12 mouse cellular contexts compared by ENCODE assay signal in the genomic region with DNA sequence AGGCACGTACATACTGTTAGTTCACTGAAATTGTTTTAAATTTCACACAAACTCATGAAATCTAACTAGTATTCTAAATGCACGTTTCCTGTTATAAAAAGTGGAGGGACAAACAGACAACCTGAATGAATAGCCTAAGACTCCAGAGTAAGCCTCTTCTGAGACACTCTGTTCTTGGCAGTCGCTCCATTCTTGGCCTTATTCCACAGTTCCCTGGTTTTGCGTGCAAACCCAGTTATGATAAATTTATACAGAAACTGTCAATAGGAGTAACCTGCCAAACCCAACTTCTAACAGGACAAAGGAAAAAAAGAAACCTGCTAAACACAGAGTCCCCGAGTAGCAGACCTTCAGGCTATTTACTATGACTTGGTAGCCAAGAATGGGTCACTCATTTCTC. TPM values are rescaled to one million over a fixed set of nuclear protein-coding genes. Genes with fewer than 3 reads are reported as not detected.
DNase-seq lines count a peak whose midpoint lies in the region; ATAC-seq and TF ChIP-seq lines count a peak whose summit lies in the region.
"Had no signal": no experiment of that assay in that cellular context is flagged by ENCODE, and none has a peak within 500 bp of the region (broad histone marks: within the 10 kb centered on the region; RNA-seq: fewer than 3 reads in every experiment).

No protein-coding gene starts in this region.

- peak; percentile 20 for DNase-seq in cerebellum, adult 11-12 months
- no peak for DNase-seq in left cerebral cortex, adult 2 months (ENCODE audit: extremely low spot score in 1 of 2, low spot score in 2 of 2)
- no peak for DNase-seq in left cerebral cortex, postnatal 10 days (ENCODE audit: extremely low spot score in 1 of 2, low spot score in 2 of 2)
- peak; percentile 24 for DNase-seq in cerebellum, adult 9-10 months
- DNase-seq in lung, postnatal 14 days: peak; percentile 63
- DNase-seq in forebrain, postnatal 0 days: no peak
- DNase-seq: B cell, adult 2 months; kidney, adult 11 months had no signal

- intact Hi-C loops in left cerebral cortex, adult 2 months (cut with DNase I): no loop called here
- intact Hi-C loops in left cerebral cortex, postnatal 10 days (cut with DNase I): no loop called here

- H3K4me2 ChIP-seq in forebrain, postnatal 0 days (ENCODE audit: low read depth): no peak overlapping the region
- H3K4me2 ChIP-seq in hindbrain, embryonic 16.5 days (ENCODE audit: low read length): no peak overlapping the region
- H3K4me2 ChIP-seq: lung, embryonic 15.5 days had no signal

- no peaks in the 10 kb centered on the region for H3K27me3 ChIP-seq in forebrain, postnatal 0 days (ENCODE audit: insufficient read depth, low read length)
- H3K27me3 ChIP-seq in hindbrain, embryonic 16.5 days (replicated peaks; ENCODE audit: control insufficient read depth, insufficient read depth, low read length): no peaks in the 10 kb centered on the region
- H3K27me3 ChIP-seq: lung, embryonic 15.5 days; Patski had no signal

- no peaks in the 10 kb centered on the region for H3K4me1 ChIP-seq in forebrain, postnatal 0 days (ENCODE audit: insufficient read depth)
- no peaks in the 10 kb centered on the region for H3K4me1 ChIP-seq in hindbrain, embryonic 16.5 days (ENCODE audit: control insufficient read depth, insufficient read depth, low read depth, low read length)
- H3K4me1 ChIP-seq: lung, embryonic 15.5 days had no signal

- H3K27ac ChIP-seq in left cerebral cortex, adult 2 months: peak overlapping the region; percentile 38; the same call in 1 of the 2 replicates
- no peak overlapping the region for H3K27ac ChIP-seq in forebrain, postnatal 0 days (ENCODE audit: low read depth, low read length)
- H3K27ac ChIP-seq in hindbrain, embryonic 16.5 days (ENCODE audit: low read depth, low read length): no peak overlapping the region
- H3K27ac ChIP-seq: lung, embryonic 15.5 days had no signal

- H3K9ac ChIP-seq in forebrain, postnatal 0 days: no peak overlapping the region
- no peak overlapping the region for H3K9ac ChIP-seq in hindbrain, embryonic 16.5 days (ENCODE audit: low read depth, low read length)
- H3K9ac ChIP-seq: lung, embryonic 15.5 days had no signal

- H3K36me3 ChIP-seq in forebrain, postnatal 0 days (ENCODE audit: insufficient read depth): peaks cover 47% of the 10 kb centered on the region
- peaks cover 27% of the 10 kb centered on the region for H3K36me3 ChIP-seq in hindbrain, embryonic 16.5 days (ENCODE audit: control insufficient read depth, insufficient read depth, low read length)

- no peak overlapping the region for H3K4me3 ChIP-seq in left cerebral cortex, adult 2 months
- no peak overlapping the region for H3K4me3 ChIP-seq in forebrain, postnatal 0 days (ENCODE audit: low read depth, low read length)
- H3K4me3 ChIP-seq in hindbrain, embryonic 16.5 days (ENCODE audit: low read length): no peak overlapping the region
- H3K4me3 ChIP-seq: lung, embryonic 15.5 days had no signal

- ATAC-seq in cerebellum, adult (ENCODE audit: insufficient number of reproducible peaks, low FRiP score, low TSS enrichment): no peak
- no peak for ATAC-seq in forebrain, postnatal 0 days
- ATAC-seq in hindbrain, embryonic 16.5 days: no peak
- ATAC-seq: Patski had no signal

- no peak for TF ChIP-seq CTCF in left cerebral cortex, adult 2 months (IDR thresholded peaks at IDR 0.05)
- TF ChIP-seq CTCF in forebrain, postnatal 0 days (IDR thresholded peaks at IDR 0.05; ENCODE audit: low read depth): no peak

- 63% methylated on average over 5 of the region's 5 CpGs for WGBS in forebrain, postnatal 0 days
- 85% methylated on average over 5 of the region's 5 CpGs for WGBS in hindbrain, embryonic 16.5 days

- no peaks in the 10 kb centered on the region for H3K9me3 ChIP-seq in forebrain, postnatal 0 days (ENCODE audit: low read length)
- no peaks in the 10 kb centered on the region for H3K9me3 ChIP-seq in hindbrain, embryonic 16.5 days (ENCODE audit: control insufficient read depth, low read length)
- H3K9me3 ChIP-seq: lung, embryonic 15.5 days had no signal

RNA-seq across cellular contexts. Expression of gene Kdm3a, which starts 10.8 kb away (rescaled TPM):
- 10 to 100 TPM; 48.9 to 53.7 TPM for total RNA-seq in left cerebral cortex, adult 2 months (2021)
- total RNA-seq in left cerebral cortex, postnatal 10 days (2021): 10 to 100 TPM; 25.5 to 29.9 TPM
- 35.9 and 40.1 TPM in 2 replicates for total RNA-seq in forebrain, postnatal 0 days (2014; rRNA removed)
- polyA plus RNA-seq in forebrain, postnatal 0 days (2015; fragmentation: Nextera tagmentation; extraction: Ambion mirVana): 15.5 and 19.2 TPM in 2 replicates
- polyA plus RNA-seq in hindbrain, embryonic 16.5 days (2015; fragmentation: Nextera tagmentation; extraction: Ambion mirVana): 25.6 and 33.0 TPM in 2 replicates

Comparison
In these comparisons a context has a peak if more than half of its experiments do, and no peak if none do; other contexts are left out.
1. DNase-seq: peak in cerebellum, adult 11-12 months (single experiment), cerebellum, adult 9-10 months (single experiment) and lung, postnatal 14 days (single experiment); none in left cerebral cortex, adult 2 months (0 of 2), left cerebral cortex, postnatal 10 days (0 of 2) and forebrain, postnatal 0 days (single experiment).